Mouse (Mus musculus) fat pad, adult 2 months (tissue): ENCODE measurements around the gene Kif21a.

Experiments used
- DNase-seq: peaks from one replicate; pipeline ENCODE4 v3.0.0-alpha.2; 2011; ENCODE audit warnings: low read depth, low spot score; ENCODE audit errors: extremely low read depth

Kif21a gene

GRCm38 (mm10) chr15:91049496-91050441 is at the start of gene Kif21a:
Kif21a (minus strand) TSS chr15:91049948.
- DNase-seq, result no peak

DNA sequence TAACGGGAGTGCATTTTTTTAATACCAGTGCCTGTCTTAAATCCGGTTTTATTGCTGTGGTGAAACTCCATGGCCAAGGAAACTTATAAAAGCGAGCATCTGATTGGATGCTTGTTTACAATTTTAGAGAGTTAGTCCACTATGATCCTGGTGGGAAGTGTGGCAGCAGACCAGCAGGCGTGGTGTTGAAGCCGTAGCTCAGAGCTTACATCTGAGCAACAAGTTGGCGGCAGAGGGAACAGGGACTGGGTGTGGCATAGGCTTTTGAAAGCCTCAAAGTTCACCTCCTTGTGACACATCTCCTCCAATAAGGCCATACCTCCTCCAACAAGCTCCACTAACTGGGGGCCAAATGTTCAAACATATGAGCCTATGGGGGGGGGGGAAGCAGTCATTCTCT is 46.9 kb upstream of the Kif21a start:
- DNase-seq, result no peak

- no peak for DNase-seq
Measured at GRCm38 (mm10) chr15:91089427-91089826, 39.7 kb upstream of the Kif21a start.

- no peak for DNase-seq
Measured at GRCm38 (mm10) chr15:91088071-91088470, 38.3 kb upstream of the Kif21a start.

- DNase-seq, result no peak
Measured at GRCm38 (mm10) chr15:91077457-91078410, 28.0 kb upstream of the Kif21a start.

GRCm38 (mm10) chr15:91072440-91072839 is 22.7 kb upstream of the Kif21a start:
- DNase-seq, result no peak

DNA sequence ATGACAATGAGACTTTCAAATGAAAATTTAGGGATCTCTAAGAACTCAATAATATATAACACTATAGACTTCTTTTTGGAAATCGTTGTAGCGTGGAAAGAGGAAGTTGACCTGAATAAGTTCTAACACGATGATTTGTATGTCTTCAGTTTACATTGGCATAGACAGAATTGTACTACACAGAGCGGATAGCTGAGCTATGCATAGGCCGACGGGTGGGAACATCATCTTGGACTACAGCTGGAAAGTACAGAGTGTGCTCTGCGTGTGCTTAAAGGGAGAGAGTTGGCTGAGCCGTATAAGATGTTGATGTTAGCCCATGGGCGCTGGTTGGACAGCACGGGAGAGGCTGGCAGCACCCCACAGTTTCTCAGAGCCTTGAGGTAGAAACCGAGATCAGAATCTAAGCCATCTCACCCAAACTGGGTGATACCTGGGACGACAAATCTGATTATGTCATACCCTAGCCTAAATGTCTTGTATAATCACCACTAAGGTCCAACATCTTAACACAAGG is 14.6 kb upstream of the Kif21a start:
- peak; percentile 72 for DNase-seq

DNA sequence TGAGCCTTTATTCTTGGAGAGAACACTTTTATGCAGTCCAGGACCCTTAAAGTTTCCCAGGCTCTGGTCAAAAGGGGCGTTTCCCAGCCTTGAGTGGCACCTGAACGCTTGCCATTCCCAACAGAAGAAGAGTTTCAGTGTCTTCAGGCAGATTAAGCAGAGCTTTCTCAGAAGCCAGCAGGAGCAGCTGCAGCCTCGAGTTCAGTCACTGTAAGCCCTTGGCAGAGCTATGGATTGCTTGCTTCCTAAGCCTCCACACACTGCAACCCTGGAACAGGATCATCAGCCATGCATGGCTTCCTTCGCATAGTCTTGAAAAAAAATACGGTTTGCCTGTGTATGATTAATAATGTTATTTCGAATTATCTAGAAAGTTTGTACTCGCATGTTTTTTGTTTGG is 14.1 kb upstream of the Kif21a start:
- DNase-seq, result no peak

DNA sequence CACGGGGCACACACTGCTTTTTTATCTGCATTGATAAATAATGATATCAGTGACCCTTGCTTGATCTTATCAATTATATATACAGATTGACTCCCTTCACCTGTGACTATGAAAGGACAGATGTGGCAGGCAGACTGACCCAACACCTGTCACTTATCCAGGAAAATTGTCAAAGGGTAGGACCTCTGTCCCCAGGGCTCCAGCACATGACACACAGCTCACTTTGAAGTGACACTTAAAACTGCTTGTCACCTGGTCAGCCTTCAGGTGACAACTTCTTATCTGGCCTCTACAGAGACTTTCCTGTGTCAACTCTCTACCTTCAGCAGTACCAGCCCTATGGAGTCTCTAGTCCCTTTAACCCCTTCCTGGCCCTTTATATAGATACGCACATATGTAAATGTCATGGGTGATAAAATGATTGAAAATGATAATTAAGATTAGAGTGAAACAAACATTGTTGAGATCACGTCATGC is 7.2 kb upstream of the Kif21a start:
- DNase-seq, result no peak

- DNase-seq, result no peak
Measured at GRCm38 (mm10) chr15:91056176-91056865, 6.6 kb upstream of the Kif21a start.

- peak; percentile 16 for DNase-seq
Measured at GRCm38 (mm10) chr15:91048951-91049495, 725 bp downstream of the Kif21a start.

DNA sequence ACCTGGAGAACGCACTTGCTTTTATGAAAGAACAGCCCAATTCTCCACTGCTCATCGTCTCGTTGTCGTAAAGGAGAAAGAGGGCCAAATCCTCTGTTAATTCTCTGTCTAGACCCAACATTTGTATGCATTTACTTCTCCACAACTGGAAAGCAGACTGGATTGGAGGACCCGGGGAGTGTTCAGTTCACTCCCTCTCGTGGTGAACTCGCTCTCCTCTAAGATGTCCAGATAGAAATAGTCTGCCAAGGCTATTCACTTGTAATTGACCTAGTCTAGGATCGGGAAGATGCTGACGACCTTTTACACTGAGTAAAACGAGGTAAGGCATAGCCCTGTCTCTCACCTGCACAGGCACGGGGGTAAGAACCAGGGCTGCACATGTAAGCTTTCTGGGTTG is 2.1 kb downstream of the Kif21a start:
- no peak for DNase-seq

DNA sequence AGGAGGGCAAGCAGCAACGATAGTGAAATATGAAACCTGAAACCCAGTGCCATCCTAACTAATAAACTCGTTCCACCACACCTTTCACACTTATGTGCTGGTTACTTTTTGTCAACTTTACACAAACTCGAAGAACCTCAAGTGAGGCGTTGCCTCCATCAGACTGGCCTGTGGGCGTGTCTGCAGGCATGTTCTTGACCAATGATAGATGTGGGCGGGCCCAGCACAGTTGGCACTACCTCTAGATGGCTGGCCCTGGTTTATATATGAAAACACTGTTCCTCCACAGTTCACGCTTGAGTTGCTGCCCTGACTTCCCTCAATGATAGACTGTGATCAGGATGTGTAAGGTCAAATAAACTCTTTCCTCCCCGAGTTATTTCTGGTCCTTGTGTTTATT is 3.2 kb downstream of the Kif21a start:
- DNase-seq, result no peak

DNA sequence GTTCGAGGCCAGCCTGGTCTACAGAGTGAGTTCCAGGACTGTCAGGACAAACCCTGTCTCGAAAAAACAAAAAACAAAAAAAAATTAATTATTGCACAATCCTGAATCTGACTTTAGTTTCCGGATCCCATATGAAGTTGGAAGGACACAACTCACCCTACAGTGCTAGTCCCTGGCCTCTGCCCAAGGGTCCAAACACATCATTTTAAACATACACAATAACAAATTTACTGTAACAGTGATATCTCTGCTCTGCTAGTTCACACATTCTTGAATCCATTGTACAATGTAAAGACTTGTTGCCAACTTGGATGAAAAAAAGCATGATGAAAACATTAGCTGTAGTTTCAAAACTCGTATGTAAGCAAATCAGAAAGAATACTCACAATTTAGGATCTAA is 6.5 kb downstream of the Kif21a start:
- DNase-seq, result no peak

GRCm38 (mm10) chr15:91038860-91039259 is 10.9 kb downstream of the Kif21a start:
- no peak for DNase-seq

GRCm38 (mm10) chr15:91034090-91034489 is 15.7 kb downstream of the Kif21a start:
- DNase-seq, result no peak

- no peak for DNase-seq
Measured at GRCm38 (mm10) chr15:91033529-91033928, 16.2 kb downstream of the Kif21a start.

- DNase-seq, result no peak
Measured at GRCm38 (mm10) chr15:91028962-91029361, 20.8 kb downstream of the Kif21a start.

GRCm38 (mm10) chr15:91028494-91028893 is 21.3 kb downstream of the Kif21a start:
- DNase-seq, result no peak

DNA sequence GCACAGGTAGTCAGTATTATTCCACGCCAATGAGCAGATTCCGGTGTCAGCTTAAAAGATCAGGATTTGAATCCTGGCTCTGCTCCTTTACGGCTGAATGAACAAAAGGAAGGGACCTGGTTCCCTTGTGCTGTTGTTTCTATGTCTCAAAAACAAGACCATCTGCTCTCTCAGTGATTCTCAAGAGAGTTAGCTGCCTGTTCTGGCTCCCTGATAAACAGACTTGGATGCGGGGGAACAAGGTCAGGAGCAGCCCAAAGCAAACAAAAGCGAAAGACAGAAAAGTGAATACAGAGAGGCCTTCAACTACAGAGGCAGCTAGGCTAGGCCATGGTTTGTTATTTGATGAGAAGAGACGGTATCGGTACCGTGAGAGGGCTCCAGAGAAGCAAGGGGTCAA is 27.5 kb downstream of the Kif21a start:
- DNase-seq, result no peak

DNA sequence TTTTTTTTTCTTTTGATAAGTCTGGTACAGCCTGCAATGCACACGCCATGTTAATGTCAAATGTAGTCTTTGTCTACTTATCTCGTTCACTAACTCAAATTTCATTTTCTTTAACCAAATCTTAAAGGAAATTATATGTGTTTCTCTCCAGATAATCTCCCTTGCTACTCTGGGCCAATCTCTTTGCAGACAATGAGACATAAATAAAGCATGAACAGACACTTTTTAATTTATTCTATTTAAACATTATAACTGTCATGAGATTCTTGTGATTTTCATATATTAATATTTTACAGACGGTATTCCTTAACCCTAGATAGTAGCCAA is 30.9 kb downstream of the Kif21a start:
- no peak for DNase-seq
